Mouse (Mus musculus): Measurements from ENCODE around the gene Ptpn5. TPM values are rescaled to one million over a fixed set of nuclear protein-coding genes. Genes with fewer than 3 reads are reported as not detected.

Gene Ptpn5
- polyA plus RNA-seq, 1 experiment, result 0.49 TPM

DNA sequence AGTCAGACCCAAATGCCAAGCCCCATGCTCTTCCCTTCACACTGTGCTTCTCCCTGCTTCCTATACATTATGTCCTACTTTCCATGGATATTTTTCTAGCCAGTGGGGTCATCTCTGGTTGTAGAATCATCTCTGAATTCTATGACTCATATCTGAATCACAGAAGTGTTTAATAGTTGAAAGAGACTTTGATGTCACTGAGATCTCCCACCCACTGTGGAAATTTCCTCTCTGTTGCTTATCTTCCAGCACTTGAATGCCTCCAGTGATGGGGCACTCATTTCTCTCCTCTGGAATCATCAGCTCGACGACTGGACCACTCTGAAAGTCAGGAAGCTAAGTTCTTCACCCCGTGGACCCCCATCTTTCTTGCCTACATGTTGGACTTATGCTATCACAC, 22.4 kb downstream of the Ptpn5 start:
- TF ChIP-seq MAX (IDR thresholded peaks at IDR 0.05; ENCODE audit: low read depth), result no peak
- no peak for TF ChIP-seq POLR2AphosphoS2 (IDR thresholded peaks at IDR 0.05; ENCODE audit: insufficient read length, low read depth)
- TF ChIP-seq E2F4 (IDR thresholded peaks at IDR 0.05; ENCODE audit: insufficient read depth), result no peak
- no peak for TF ChIP-seq MYOD1 (IDR thresholded peaks at IDR 0.05; ENCODE audit: control insufficient read depth in 1 of 3, insufficient read length in 2 of 3, low read depth in 2 of 3)
- TF ChIP-seq POLR2A (IDR thresholded peaks at IDR 0.05; ENCODE audit: insufficient read length, low read depth), result no peak
- TF ChIP-seq SRF (IDR thresholded peaks at IDR 0.05; ENCODE audit: control insufficient read depth, insufficient read length, low read depth), result no peak
- TF ChIP-seq TCF3 (IDR thresholded peaks at IDR 0.05; ENCODE audit: insufficient read length, low read depth), result no peak
- H3K27me3 ChIP-seq (ENCODE audit: control insufficient read depth, insufficient read depth, insufficient read length), result no peaks in the 10 kb centered on the region
- H3K4me2 ChIP-seq (ENCODE audit: low read depth), result peak overlapping the region; percentile 62
- H3K79me2 ChIP-seq (ENCODE audit: control insufficient read depth, insufficient read depth), result no peaks in the 10 kb centered on the region
- no peak overlapping the region for H3ac ChIP-seq (ENCODE audit: control insufficient read depth, insufficient read length)
- no peaks in the 10 kb centered on the region for H3K36me3 ChIP-seq (ENCODE audit: control insufficient read depth, insufficient read depth)
- peak overlapping the region; percentile 8 for H3K4me3 ChIP-seq

DNA sequence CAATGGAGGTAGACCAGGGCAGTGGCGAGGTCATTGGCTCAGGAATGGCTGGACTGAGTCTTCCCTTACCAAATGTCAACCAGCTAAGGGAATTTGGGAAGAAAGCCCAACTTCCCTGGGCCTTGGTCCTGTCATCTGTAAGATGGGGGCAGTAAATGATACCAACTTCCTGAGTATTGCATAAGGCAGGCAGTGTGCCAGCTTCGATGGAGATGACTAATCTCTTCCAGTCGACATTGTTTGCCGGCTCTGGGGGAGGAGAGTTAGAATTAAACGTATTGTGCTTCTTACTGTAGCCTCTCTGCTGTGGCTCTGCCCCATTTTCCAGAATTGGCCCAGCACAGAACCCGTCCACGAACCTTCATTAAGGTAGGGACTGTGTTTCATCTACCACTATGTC, 23.0 kb downstream of the Ptpn5 start:
- no peak for TF ChIP-seq REST (IDR thresholded peaks at IDR 0.05; ENCODE audit: insufficient read depth, insufficient read length)
- peak; percentile 96 for TF ChIP-seq CEBPB (IDR thresholded peaks at IDR 0.05; ENCODE audit: insufficient read depth, poor library complexity, severe bottlenecking)
- no peak for TF ChIP-seq POLR2AphosphoS2 (IDR thresholded peaks at IDR 0.05; ENCODE audit: insufficient read length, low read depth)
- Histone ChIP-seq H3K36me3 (ENCODE audit: control insufficient read depth, insufficient read depth) (no peaks in the 10 kb centered on the region), H3ac (ENCODE audit: control insufficient read depth, insufficient read length) (no peak overlapping the region), H3K4me3 (peak overlapping the region; percentile 8), H3K27me3 (ENCODE audit: control insufficient read depth, insufficient read depth, insufficient read length) (no peaks in the 10 kb centered on the region), H3K4me2 (ENCODE audit: low read depth) (peak overlapping the region; percentile 62), H3K79me2 (ENCODE audit: control insufficient read depth, insufficient read depth) (no peaks in the 10 kb centered on the region)

DNA sequence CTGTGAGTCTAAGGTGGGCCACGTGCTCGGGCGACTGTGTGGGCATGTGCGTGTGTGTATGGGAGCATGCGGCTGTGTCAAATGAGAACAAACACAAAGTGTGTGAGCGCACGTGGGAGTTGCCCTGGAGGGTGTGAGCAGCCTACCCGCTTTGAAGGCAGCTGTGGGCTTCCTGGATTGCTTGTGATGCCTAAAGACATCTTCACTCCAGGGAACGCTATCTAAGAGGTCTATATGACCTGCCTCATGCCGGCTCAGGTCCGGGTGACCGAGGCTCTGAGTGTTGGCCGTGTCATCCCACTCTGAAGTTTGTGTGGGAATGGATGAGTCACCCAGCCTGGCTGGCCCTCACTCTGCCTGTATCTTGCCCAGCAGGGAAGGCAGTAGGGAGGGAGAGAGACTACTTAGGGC, 24.7 kb downstream of the Ptpn5 start:
- Histone ChIP-seq H3K79me2 (ENCODE audit: control insufficient read depth, insufficient read depth) (no peaks in the 10 kb centered on the region), H3ac (ENCODE audit: control insufficient read depth, insufficient read length) (no peak overlapping the region), H3K36me3 (ENCODE audit: control insufficient read depth, insufficient read depth) (no peaks in the 10 kb centered on the region), H3K4me3 (no peak overlapping the region), H3K27me3 (ENCODE audit: control insufficient read depth, insufficient read depth, insufficient read length) (no peaks in the 10 kb centered on the region), H3K4me2 (ENCODE audit: low read depth) (peak overlapping the region; percentile 47)
- TF ChIP-seq TCF12 (IDR thresholded peaks at IDR 0.05; ENCODE audit: insufficient read depth, poor library complexity, severe bottlenecking) (no peak), POLR2AphosphoS2 (IDR thresholded peaks at IDR 0.05; ENCODE audit: insufficient read length, low read depth) (no peak), MYOD1 (IDR thresholded peaks at IDR 0.05; ENCODE audit: control insufficient read depth in 1 of 3, insufficient read length in 2 of 3, low read depth in 2 of 3) (no peak)

DNA sequence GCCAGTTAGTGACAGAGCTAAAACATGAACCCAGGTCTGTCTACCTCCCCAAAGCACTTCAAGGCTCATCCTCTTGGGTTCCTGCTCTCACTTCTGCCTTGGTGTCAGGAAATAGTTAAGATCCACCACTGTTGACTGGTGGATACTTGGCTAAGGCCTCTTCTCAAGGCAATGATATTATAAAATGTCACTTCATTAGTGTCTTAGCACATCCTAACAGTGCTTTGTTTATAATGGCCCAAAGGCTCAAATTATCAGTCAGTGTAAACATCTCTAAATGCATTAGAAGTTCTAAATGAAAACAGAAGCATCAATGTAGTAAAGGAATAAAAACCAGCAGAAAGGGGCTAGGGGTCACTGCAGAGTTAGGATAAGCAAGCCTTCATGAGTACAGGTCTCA, 26.5 kb downstream of the Ptpn5 start:
- Histone ChIP-seq H3K27me3 (ENCODE audit: control insufficient read depth, insufficient read depth, insufficient read length) (no peaks in the 10 kb centered on the region), H3K79me2 (ENCODE audit: control insufficient read depth, insufficient read depth) (no peaks in the 10 kb centered on the region), H3K4me2 (ENCODE audit: low read depth) (no peak overlapping the region), H3ac (ENCODE audit: control insufficient read depth, insufficient read length) (no peak overlapping the region), H3K36me3 (ENCODE audit: control insufficient read depth, insufficient read depth) (no peaks in the 10 kb centered on the region), H3K4me3 (no peak overlapping the region)
- no peak for TF ChIP-seq MYOG (IDR thresholded peaks at IDR 0.05; ENCODE audit: control insufficient read depth in 1 of 3, insufficient read depth in 1 of 3, insufficient read length in 2 of 3, low read depth in 2 of 3)
- TF ChIP-seq TCF12 (IDR thresholded peaks at IDR 0.05; ENCODE audit: insufficient read depth, poor library complexity, severe bottlenecking), result no peak
- TF ChIP-seq E2F4 (IDR thresholded peaks at IDR 0.05; ENCODE audit: insufficient read depth), result no peak
- TF ChIP-seq MAX (IDR thresholded peaks at IDR 0.05; ENCODE audit: low read depth), result no peak
- TF ChIP-seq TCF3 (IDR thresholded peaks at IDR 0.05; ENCODE audit: insufficient read length, low read depth), result no peak
- TF ChIP-seq POLR2AphosphoS2 (IDR thresholded peaks at IDR 0.05; ENCODE audit: insufficient read length, low read depth), result no peak
- TF ChIP-seq SRF (IDR thresholded peaks at IDR 0.05; ENCODE audit: control insufficient read depth, insufficient read length, low read depth), result no peak
- no peak for TF ChIP-seq CEBPB (IDR thresholded peaks at IDR 0.05; ENCODE audit: insufficient read depth, poor library complexity, severe bottlenecking)
- no peak for TF ChIP-seq USF1 (IDR thresholded peaks at IDR 0.05; ENCODE audit: low read depth)
- TF ChIP-seq REST (IDR thresholded peaks at IDR 0.05; ENCODE audit: insufficient read depth, insufficient read length), result no peak
- TF ChIP-seq POLR2A (IDR thresholded peaks at IDR 0.05; ENCODE audit: insufficient read length, low read depth), result no peak
- TF ChIP-seq MYOD1 (IDR thresholded peaks at IDR 0.05; ENCODE audit: control insufficient read depth in 1 of 3, insufficient read length in 2 of 3, low read depth in 2 of 3), result no peak

DNA sequence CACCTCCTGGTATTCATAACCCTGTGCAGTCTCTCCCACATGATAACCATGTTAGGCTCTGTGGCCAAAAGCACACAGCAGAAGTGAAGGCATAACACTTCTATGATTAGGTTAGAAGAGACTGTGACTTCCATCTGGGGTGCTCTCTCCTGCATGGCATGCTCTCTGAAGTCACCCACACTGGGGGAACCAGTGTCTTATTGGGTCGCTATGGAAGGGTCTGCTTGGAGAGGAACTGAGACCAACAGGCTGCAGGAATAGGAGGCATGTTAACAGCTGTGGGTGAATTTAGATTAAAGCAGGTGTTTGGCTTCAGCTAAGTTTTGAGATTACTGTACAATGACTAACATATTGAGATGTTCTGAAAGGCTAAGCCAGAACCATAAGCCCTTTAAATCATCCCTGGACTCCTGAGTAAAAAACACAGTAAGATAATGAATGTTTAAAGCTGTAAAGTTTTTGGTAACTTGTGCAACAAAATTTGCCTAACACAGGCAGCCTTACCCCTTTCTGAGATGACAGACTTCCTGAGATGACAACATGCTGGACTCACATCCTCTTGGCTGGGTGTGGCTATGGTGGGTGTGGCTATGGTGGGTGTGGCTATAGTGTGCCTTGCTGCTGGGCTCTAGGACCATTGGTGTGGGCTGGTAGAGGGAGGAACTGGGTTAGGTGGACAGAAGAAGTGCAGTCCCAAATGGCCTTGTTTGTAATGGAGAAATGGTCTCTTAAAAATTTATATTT, 29.6 kb downstream of the Ptpn5 start:
- no peak for TF ChIP-seq MYOD1 (IDR thresholded peaks at IDR 0.05; ENCODE audit: control insufficient read depth in 1 of 3, insufficient read length in 2 of 3, low read depth in 2 of 3)
- no peak for TF ChIP-seq CEBPB (IDR thresholded peaks at IDR 0.05; ENCODE audit: insufficient read depth, poor library complexity, severe bottlenecking)
- Histone ChIP-seq H3K79me2 (ENCODE audit: control insufficient read depth, insufficient read depth) (no peaks in the 10 kb centered on the region), H3ac (ENCODE audit: control insufficient read depth, insufficient read length) (no peak overlapping the region), H3K27me3 (ENCODE audit: control insufficient read depth, insufficient read depth, insufficient read length) (no peaks in the 10 kb centered on the region), H3K4me3 (no peak overlapping the region), H3K4me2 (ENCODE audit: low read depth) (peak overlapping the region; percentile 13), H3K36me3 (ENCODE audit: control insufficient read depth, insufficient read depth) (no peaks in the 10 kb centered on the region)
